Mouse (Mus musculus): Measurements from ENCODE around the gene Odf4. TPM values are rescaled to one million over a fixed set of nuclear protein-coding genes. Genes with fewer than 3 reads are reported as not detected.

Odf4 gene
- polyA plus RNA-seq, 2 experiments, result not detected

- Histone ChIP-seq H3K9ac (replicated peaks) (peak overlapping the region; percentile 53), H3K27me3 (ENCODE audit: control insufficient read depth, insufficient read depth, low read length) (no peaks in the 10 kb centered on the region), H3K4me3 (ENCODE audit: insufficient read depth in 1 of 2, low read depth in 2 of 2, low read length in 2 of 2) (peak overlapping the region in 1 of 2 experiments; percentile 18; a peak in 1 of 4 replicates), H3K27ac (peak overlapping the region; percentile 63), H3K4me1 (replicated peaks; ENCODE audit: control insufficient read depth in 2 of 2, insufficient read depth in 2 of 2, low read length in 1 of 2) (peaks cover 15 to 22% of the 10 kb centered on the region in 2 experiments), H3K4me2 (ENCODE audit: low read depth) (peak overlapping the region; percentile 68), H3K36me3 (replicated peaks; ENCODE audit: control insufficient read depth, insufficient read depth, low read depth) (no peaks in the 10 kb centered on the region), H3K9me3 (ENCODE audit: control insufficient read depth, low read length) (no peaks in the 10 kb centered on the region)
- no peak for TF ChIP-seq CTCF (IDR thresholded peaks at IDR 0.05; ENCODE audit: low read depth)
- no peak for TF ChIP-seq EP300 (IDR thresholded peaks at IDR 0.05; ENCODE audit: low read depth)
- WGBS (ENCODE audit: insufficient replicate concordance), result 29% methylated on average over 5 of the region's 5 CpGs
- DNase-seq (ENCODE audit: low read depth in 3 of 3, low spot score in 3 of 3) (peak; percentile 59 to 64 (median 62)), ATAC-seq (ENCODE audit: insufficient read depth) (peak; percentile 95)
Measured at GRCm38 (mm10) chr11:68884368-68884767, 42.5 kb downstream of the Odf4 start.

- DNase-seq (ENCODE audit: low read depth in 3 of 3, low spot score in 3 of 3) (no peak), ATAC-seq (ENCODE audit: insufficient read depth) (no peak)
- H3K9me3 ChIP-seq (ENCODE audit: control insufficient read depth, low read length), result no peaks in the 10 kb centered on the region
- TF ChIP-seq CTCF (IDR thresholded peaks at IDR 0.05; ENCODE audit: low read depth) (no peak), EP300 (IDR thresholded peaks at IDR 0.05; ENCODE audit: low read depth) (no peak)
- peak overlapping the region; percentile 68 for H3K4me2 ChIP-seq (ENCODE audit: low read depth)
- peak overlapping the region in 1 of 2 experiments; percentile 18; a peak in 1 of 4 replicates for H3K4me3 ChIP-seq (ENCODE audit: insufficient read depth in 1 of 2, low read depth in 2 of 2, low read length in 2 of 2)
- no peaks in the 10 kb centered on the region for H3K27me3 ChIP-seq (ENCODE audit: control insufficient read depth, insufficient read depth, low read length)
- H3K36me3 ChIP-seq (replicated peaks; ENCODE audit: control insufficient read depth, insufficient read depth, low read depth), result no peaks in the 10 kb centered on the region
- H3K27ac ChIP-seq, result peak overlapping the region; percentile 63
- WGBS (ENCODE audit: insufficient replicate concordance), result 72% methylated on average over 2 of the region's 2 CpGs
- peaks cover 15 to 21% of the 10 kb centered on the region in 2 experiments for H3K4me1 ChIP-seq (replicated peaks; ENCODE audit: control insufficient read depth in 2 of 2, insufficient read depth in 2 of 2, low read length in 1 of 2)
- H3K9ac ChIP-seq (replicated peaks), result peak overlapping the region; percentile 53
Measured at GRCm38 (mm10) chr11:68883843-68884242, 43.0 kb downstream of the Odf4 start.

DNA sequence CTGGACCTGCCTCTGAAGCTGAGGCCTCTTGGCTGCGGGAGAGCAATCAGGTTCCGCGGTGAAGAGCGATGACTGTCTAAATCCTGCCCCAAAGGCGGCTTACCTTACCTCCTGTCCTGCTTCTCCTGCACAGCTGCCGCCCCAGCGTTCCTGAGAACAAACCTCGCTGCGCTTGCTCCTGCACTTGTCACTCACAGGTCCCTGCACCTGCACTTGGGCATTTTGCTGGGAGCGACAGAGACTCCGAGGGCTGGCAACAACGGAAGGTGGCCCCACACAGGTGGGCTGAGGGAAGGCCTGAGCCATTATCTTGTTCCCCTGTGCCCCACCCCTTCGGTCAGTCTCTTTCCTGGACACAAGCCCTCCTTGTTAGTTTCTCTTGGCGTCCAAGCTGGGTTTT, 44.8 kb downstream of the Odf4 start:
- no peak for TF ChIP-seq EP300 (IDR thresholded peaks at IDR 0.05; ENCODE audit: low read depth)
- no peak for TF ChIP-seq CTCF (IDR thresholded peaks at IDR 0.05; ENCODE audit: low read depth)
- Histone ChIP-seq H3K4me3 (ENCODE audit: insufficient read depth in 1 of 2, low read depth in 2 of 2, low read length in 2 of 2) (no peak overlapping the region), H3K9me3 (ENCODE audit: control insufficient read depth, low read length) (no peaks in the 10 kb centered on the region), H3K4me2 (ENCODE audit: low read depth) (no peak overlapping the region), H3K9ac (replicated peaks) (no peak overlapping the region), H3K36me3 (replicated peaks; ENCODE audit: control insufficient read depth, insufficient read depth, low read depth) (no peaks in the 10 kb centered on the region), H3K27ac (no peak overlapping the region), H3K27me3 (ENCODE audit: control insufficient read depth, insufficient read depth, low read length) (no peaks in the 10 kb centered on the region), H3K4me1 (replicated peaks; ENCODE audit: control insufficient read depth in 2 of 2, insufficient read depth in 2 of 2, low read length in 1 of 2) (peaks cover 15 to 28% of the 10 kb centered on the region in 2 experiments)
- ATAC-seq (ENCODE audit: insufficient read depth) (no peak), DNase-seq (ENCODE audit: low read depth in 3 of 3, low spot score in 3 of 3) (no peak)
- 40% methylated on average over 14 of the region's 14 CpGs for WGBS (ENCODE audit: insufficient replicate concordance)

GRCm38 (mm10) chr11:68878811-68879210, 48.1 kb downstream of the Odf4 start:
- H3K27me3 ChIP-seq (ENCODE audit: control insufficient read depth, insufficient read depth, low read length), result no peaks in the 10 kb centered on the region
- peaks cover 3 to 15% of the 10 kb centered on the region in 2 experiments; a peak in 3 of 4 replicates for H3K4me1 ChIP-seq (replicated peaks; ENCODE audit: control insufficient read depth in 2 of 2, insufficient read depth in 2 of 2, low read length in 1 of 2)
- TF ChIP-seq CTCF (IDR thresholded peaks at IDR 0.05; ENCODE audit: low read depth), result no peak
- WGBS (ENCODE audit: insufficient replicate concordance), result 53% methylated on average over 5 of the region's 5 CpGs
- no peak overlapping the region for H3K27ac ChIP-seq
- ATAC-seq (ENCODE audit: insufficient read depth), result no peak
- no peak for DNase-seq (ENCODE audit: low read depth in 3 of 3, low spot score in 3 of 3)
- no peaks in the 10 kb centered on the region for H3K36me3 ChIP-seq (replicated peaks; ENCODE audit: control insufficient read depth, insufficient read depth, low read depth)
- H3K9ac ChIP-seq (replicated peaks), result no peak overlapping the region
- no peak overlapping the region for H3K4me2 ChIP-seq (ENCODE audit: low read depth)
- H3K9me3 ChIP-seq (ENCODE audit: control insufficient read depth, low read length), result no peaks in the 10 kb centered on the region
- H3K4me3 ChIP-seq (ENCODE audit: insufficient read depth in 1 of 2, low read depth in 2 of 2, low read length in 2 of 2), result no peak overlapping the region

DNA sequence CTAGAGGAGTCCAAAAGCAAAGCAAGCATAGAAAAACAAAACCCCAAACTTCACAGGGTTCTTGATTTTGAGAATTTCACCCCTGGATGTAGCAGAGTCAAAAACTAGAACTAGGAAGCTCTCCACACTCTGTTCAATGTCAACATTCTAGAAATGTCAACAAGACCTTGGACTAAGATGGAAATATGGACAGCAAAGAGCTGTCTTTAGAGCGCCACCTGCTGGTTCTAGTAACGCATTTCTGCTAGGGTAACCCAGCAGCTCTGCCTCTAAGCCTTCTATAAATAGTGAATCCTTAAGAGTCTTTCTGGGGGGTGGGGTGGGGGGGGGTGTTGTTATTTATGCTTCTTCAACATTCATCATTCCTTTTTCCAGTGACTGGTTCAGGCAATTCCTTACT, 52.0 kb downstream of the Odf4 start:
- no peak overlapping the region for H3K4me3 ChIP-seq (ENCODE audit: insufficient read depth in 1 of 2, low read depth in 2 of 2, low read length in 2 of 2)
- H3K4me2 ChIP-seq (ENCODE audit: low read depth), result no peak overlapping the region
- WGBS (ENCODE audit: insufficient replicate concordance), result 0% methylated on average over 2 of the region's 2 CpGs
- TF ChIP-seq CTCF (IDR thresholded peaks at IDR 0.05; ENCODE audit: low read depth) (peak; percentile 82), EP300 (IDR thresholded peaks at IDR 0.05; ENCODE audit: low read depth) (no peak)
- no peak overlapping the region for H3K9ac ChIP-seq (replicated peaks)
- ATAC-seq (ENCODE audit: insufficient read depth), result no peak
- peaks cover 0 to 13% of the 10 kb centered on the region in 2 experiments; a peak in 3 of 4 replicates for H3K4me1 ChIP-seq (replicated peaks; ENCODE audit: control insufficient read depth in 2 of 2, insufficient read depth in 2 of 2, low read length in 1 of 2)
- peak in 2 of 3 experiments; percentile 57 to 67 for DNase-seq (ENCODE audit: low read depth in 3 of 3, low spot score in 3 of 3)
- H3K27ac ChIP-seq, result no peak overlapping the region
- H3K9me3 ChIP-seq (ENCODE audit: control insufficient read depth, low read length), result no peaks in the 10 kb centered on the region
- H3K36me3 ChIP-seq (replicated peaks; ENCODE audit: control insufficient read depth, insufficient read depth, low read depth), result no peaks in the 10 kb centered on the region
- no peaks in the 10 kb centered on the region for H3K27me3 ChIP-seq (ENCODE audit: control insufficient read depth, insufficient read depth, low read length)

Other genes with a start within 250 kb of the Odf4 start
- 24.4 and 28.4 TPM in 2 replicates for gene Myh10, start 235.5 kb downstream of the Odf4 start, polyA plus RNA-seq (2012; rRNA removed)
- gene Myh10, start 235.5 kb downstream of the Odf4 start, polyA plus RNA-seq (2014; fragmentation: Nextera tagmentation; extraction: Ambion mirVana), result 14.9 and 19.4 TPM in 2 replicates
- gene Ndel1, start 55.2 kb downstream of the Odf4 start, polyA plus RNA-seq (2012; rRNA removed), result 20.2 and 21.1 TPM in 2 replicates
- gene Ndel1, start 55.2 kb downstream of the Odf4 start, polyA plus RNA-seq (2014; fragmentation: Nextera tagmentation; extraction: Ambion mirVana), result 28.1 and 30.8 TPM in 2 replicates
- gene Rnf222, start 38.5 kb downstream of the Odf4 start, polyA plus RNA-seq (2012; rRNA removed), result 0.08 and 0.09 TPM in 2 replicates
- 0.10 TPM in 1 of 2 replicates, not detected in the other for gene Rnf222, start 38.5 kb downstream of the Odf4 start, polyA plus RNA-seq (2014; fragmentation: Nextera tagmentation; extraction: Ambion mirVana)
- 1,827 and 1,859 TPM in 2 replicates for gene Rpl26, start 25.5 kb downstream of the Odf4 start, polyA plus RNA-seq (2012; rRNA removed)
- gene Rpl26, start 25.5 kb downstream of the Odf4 start, polyA plus RNA-seq (2014; fragmentation: Nextera tagmentation; extraction: Ambion mirVana), result 829 and 850 TPM in 2 replicates
- 1.4 and 3.5 TPM in 2 replicates for gene Arhgef15, start 30.4 kb upstream of the Odf4 start, polyA plus RNA-seq (2012; rRNA removed)
- 0.89 and 1.2 TPM in 2 replicates for gene Arhgef15, start 30.4 kb upstream of the Odf4 start, polyA plus RNA-seq (2014; fragmentation: Nextera tagmentation; extraction: Ambion mirVana)
- 0.58 and 0.59 TPM in 2 replicates for gene Slc25a35, start 41.0 kb upstream of the Odf4 start, polyA plus RNA-seq (2012; rRNA removed)
- 0.13 and 0.51 TPM in 2 replicates for gene Slc25a35, start 41.0 kb upstream of the Odf4 start, polyA plus RNA-seq (2014; fragmentation: Nextera tagmentation; extraction: Ambion mirVana)
- 20.5 and 23.0 TPM in 2 replicates for gene Rangrf, start 48.1 kb upstream of the Odf4 start, polyA plus RNA-seq (2012; rRNA removed)
- gene Rangrf, start 48.1 kb upstream of the Odf4 start, polyA plus RNA-seq (2014; fragmentation: Nextera tagmentation; extraction: Ambion mirVana), result 29.2 and 31.2 TPM in 2 replicates
- 11.0 and 11.4 TPM in 2 replicates for gene Pfas, start 81.4 kb upstream of the Odf4 start, polyA plus RNA-seq (2012; rRNA removed)
- gene Pfas, start 81.4 kb upstream of the Odf4 start, polyA plus RNA-seq (2014; fragmentation: Nextera tagmentation; extraction: Ambion mirVana), result 15.1 and 17.2 TPM in 2 replicates
- gene Ctc1, start 88.8 kb upstream of the Odf4 start, polyA plus RNA-seq (2012; rRNA removed), result 21.9 and 23.9 TPM in 2 replicates
- gene Ctc1, start 88.8 kb upstream of the Odf4 start, polyA plus RNA-seq (2014; fragmentation: Nextera tagmentation; extraction: Ambion mirVana), result 15.2 and 17.5 TPM in 2 replicates
- 65.6 and 78.6 TPM in 2 replicates for gene Aurkb, start 118.6 kb upstream of the Odf4 start, polyA plus RNA-seq (2012; rRNA removed)
- gene Aurkb, start 118.6 kb upstream of the Odf4 start, polyA plus RNA-seq (2014; fragmentation: Nextera tagmentation; extraction: Ambion mirVana), result 90.8 and 94.3 TPM in 2 replicates
- 3.0 and 3.4 TPM in 2 replicates for gene Borcs6, start 132.6 kb upstream of the Odf4 start, polyA plus RNA-seq (2012; rRNA removed)
- gene Borcs6, start 132.6 kb upstream of the Odf4 start, polyA plus RNA-seq (2014; fragmentation: Nextera tagmentation; extraction: Ambion mirVana), result 2.2 and 3.0 TPM in 2 replicates
- 12.0 and 18.0 TPM in 2 replicates for gene Tmem107, start 143.7 kb upstream of the Odf4 start, polyA plus RNA-seq (2012; rRNA removed)
- 21.9 and 29.3 TPM in 2 replicates for gene Tmem107, start 143.7 kb upstream of the Odf4 start, polyA plus RNA-seq (2014; fragmentation: Nextera tagmentation; extraction: Ambion mirVana)
- 23.0 and 23.1 TPM in 2 replicates for gene Vamp2, start 161.4 kb upstream of the Odf4 start, polyA plus RNA-seq (2012; rRNA removed)
- 11.4 and 12.6 TPM in 2 replicates for gene Vamp2, start 161.4 kb upstream of the Odf4 start, polyA plus RNA-seq (2014; fragmentation: Nextera tagmentation; extraction: Ambion mirVana)
- 1.8 and 1.9 TPM in 2 replicates for gene Per1, start 168.1 kb upstream of the Odf4 start, polyA plus RNA-seq (2012; rRNA removed)
- 3.0 and 4.2 TPM in 2 replicates for gene Per1, start 168.1 kb upstream of the Odf4 start, polyA plus RNA-seq (2014; fragmentation: Nextera tagmentation; extraction: Ambion mirVana)
- 0.08 and 0.12 TPM in 2 replicates for gene Hes7, start 193.3 kb upstream of the Odf4 start, polyA plus RNA-seq (2012; rRNA removed)
- 0.05 TPM in 1 of 2 replicates, not detected in the other for gene Hes7, start 193.3 kb upstream of the Odf4 start, polyA plus RNA-seq (2014; fragmentation: Nextera tagmentation; extraction: Ambion mirVana)
- 0.05 and 0.08 TPM in 2 replicates for gene 9130213A22Rik, start 195.5 kb upstream of the Odf4 start, polyA plus RNA-seq (2012; rRNA removed)
- gene 9130213A22Rik, start 195.5 kb upstream of the Odf4 start, polyA plus RNA-seq (2014; fragmentation: Nextera tagmentation; extraction: Ambion mirVana), result not detected in 2 replicates
- 0.05 and 0.38 TPM in 2 replicates for gene Aloxe3, start 198.8 kb upstream of the Odf4 start, polyA plus RNA-seq (2012; rRNA removed)
- gene Aloxe3, start 198.8 kb upstream of the Odf4 start, polyA plus RNA-seq (2014; fragmentation: Nextera tagmentation; extraction: Ambion mirVana), result 0.15 TPM in 1 of 2 replicates, not detected in the other
- gene Alox12b, start 229.9 kb upstream of the Odf4 start, polyA plus RNA-seq (2012; rRNA removed), result not detected in 2 replicates
- gene Alox12b, start 229.9 kb upstream of the Odf4 start, polyA plus RNA-seq (2014; fragmentation: Nextera tagmentation; extraction: Ambion mirVana), result not detected in 2 replicates

All from liver, embryonic 14.5 days (tissue).